Mouse (Mus musculus) bone marrow, adult 2 months (tissue): ENCODE measurements around the gene Gm49366. TPM values are rescaled to one million over a fixed set of nuclear protein-coding genes. Genes with fewer than 3 reads are reported as not detected.
A peak's percentile ranks its signal among the peaks of the same experiment; 100 is the strongest.
"Not testable (repeated sequence)": the region's sequence is repeated elsewhere in the genome, so short reads cannot be mapped to it uniquely, and the experiment has no call there.

Source experiments
- H3K27ac ChIP-seq: fragments of 200-500 bp; 2 replicates; pipeline ENCODE4 v1.5.1; 2012; ENCODE audit warnings: low read depth, mild to moderate bottlenecking, control low read depth, inconsistent platforms, low read length; ENCODE audit not compliant: control insufficient read depth, poor library complexity, insufficient read depth
- H3K4me1 ChIP-seq: fragments of 200-500 bp; 2 replicates; pipeline ENCODE4 v1.6.1; 2011; ENCODE audit warnings: low read length; ENCODE audit not compliant: control insufficient read depth, insufficient read depth
- H3K4me3 ChIP-seq: fragments of 200-500 bp; replicated peaks from 2 replicates; pipeline ENCODE3; 2011; ENCODE audit warnings: mild to moderate bottlenecking, low read depth, low read length, control low read depth; ENCODE audit not compliant: control insufficient read depth
- CTCF ChIP-seq: fragments of 200-500 bp; IDR thresholded peaks from 2 replicates; pipeline ENCODE4 v1.5.1; 2011; ENCODE audit warnings: low read length, control low read depth; ENCODE audit not compliant: control insufficient read depth, insufficient read depth
- POLR2A ChIP-seq: fragments of 200-500 bp; IDR thresholded peaks from 2 replicates; pipeline ENCODE4 v1.6.1; 2011; ENCODE audit warnings: low read depth, mild to moderate bottlenecking, control low read depth, low read length, borderline replicate concordance; ENCODE audit not compliant: control insufficient read depth
- WGBS: fragments of 180-500 bp; shearing (Covaris S2); methylation state at CpG from one replicate; pipeline ENCODE4 v1.1.7; 2018; 5-methylcytosine and 5-hydroxymethylcytosine counted together
- polyA plus RNA-seq: library from polyadenylated mRNA; stranded (reverse); fragments of >200 nt; gene quantifications from 2 replicates; pipeline ENCODE4 v1.2.4, GENCODE M21; 2011; ENCODE audit warnings: low replicate concordance; ENCODE audit not compliant: missing spikeins, insufficient read depth, insufficient read length

The Gm49366 gene
- polyA plus RNA-seq, 1 experiment = not detected

DNA sequence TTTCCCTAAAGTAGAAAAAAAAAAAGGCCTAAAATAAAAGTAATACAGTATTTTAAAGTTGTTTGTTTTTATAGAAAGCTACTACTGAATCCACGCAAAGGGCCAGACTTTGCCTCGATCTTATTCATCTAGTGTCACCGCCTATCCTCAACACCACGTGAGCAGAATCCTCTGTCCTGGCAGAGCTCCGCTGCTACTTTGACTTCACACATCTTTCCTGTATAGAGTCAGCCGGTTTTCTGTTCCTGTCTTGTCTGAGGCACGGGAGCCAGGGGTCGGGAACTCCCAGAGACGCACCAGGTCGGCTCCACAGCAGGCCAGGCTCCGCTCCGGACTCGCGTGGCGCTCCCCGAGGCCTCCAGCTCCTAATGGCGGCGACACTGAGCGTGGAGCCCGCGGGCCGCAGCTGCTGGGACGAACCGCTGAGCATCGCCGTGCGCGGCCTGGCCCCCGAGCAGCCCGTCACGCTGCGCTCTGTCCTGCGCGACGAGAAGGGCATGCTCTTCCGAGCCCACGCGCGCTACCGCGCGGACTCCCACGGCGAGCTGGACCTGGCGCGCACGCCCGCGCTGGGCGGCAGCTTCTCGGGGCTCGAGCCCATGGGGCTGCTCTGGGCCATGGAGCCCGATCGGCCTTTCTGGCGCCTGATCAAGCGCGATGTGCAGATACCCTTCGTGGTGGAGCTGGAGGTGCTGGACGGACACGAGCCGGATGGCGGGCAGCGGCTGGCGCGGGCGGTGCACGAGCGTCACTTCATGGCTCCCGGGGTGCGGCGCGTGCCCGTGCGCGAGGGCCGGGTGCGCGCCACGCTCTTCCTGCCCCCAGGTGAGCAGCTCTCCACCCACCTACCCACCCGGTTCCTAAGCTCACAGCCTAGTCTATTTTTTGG is 62.1 kb downstream of the Gm49366 start, which contains the start of gene Acot6:
TSS of gene Acot6 (plus strand) at position 51 of the 889 bp plus-strand sequence.
- 0 out of 2 replicates have a peak, but pooled peaks have one; percentile 15 for TF ChIP-seq POLR2A
- 1% methylated on average over 80 of the region's 80 CpGs for WGBS
- not testable (repeated sequence) for H3K4me1 ChIP-seq, H3K27ac ChIP-seq
- peak within 1 kb of the TSS; percentile 61 for H3K4me3 ChIP-seq

DNA sequence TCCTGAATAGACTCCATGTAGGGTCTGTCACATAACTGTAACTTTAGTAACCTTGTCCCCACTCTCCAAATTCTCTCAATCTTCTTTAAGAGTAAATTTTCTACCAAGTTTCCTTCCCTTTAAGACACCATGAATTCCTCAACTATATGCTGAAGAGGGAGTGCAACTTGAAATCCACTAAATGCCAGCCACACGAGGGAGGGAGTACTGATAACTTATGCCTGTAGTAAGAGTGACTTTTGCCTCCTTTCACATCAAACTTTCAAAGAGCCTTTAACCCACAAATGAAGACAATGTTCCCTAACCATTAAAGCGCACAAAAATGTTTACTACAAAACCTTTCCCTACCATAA is 62.7 kb downstream of the Gm49366 start:
- 52% methylated on average over 2 of the region's 2 CpGs for WGBS
- TF ChIP-seq CTCF (no peak), POLR2A (no peak)
- Histone ChIP-seq H3K4me3 (peak overlapping the region; percentile 61), H3K4me1 (no peaks in the 10 kb centered on the region; the same call in 1 of the 2 replicates), H3K27ac (no peak overlapping the region)

DNA sequence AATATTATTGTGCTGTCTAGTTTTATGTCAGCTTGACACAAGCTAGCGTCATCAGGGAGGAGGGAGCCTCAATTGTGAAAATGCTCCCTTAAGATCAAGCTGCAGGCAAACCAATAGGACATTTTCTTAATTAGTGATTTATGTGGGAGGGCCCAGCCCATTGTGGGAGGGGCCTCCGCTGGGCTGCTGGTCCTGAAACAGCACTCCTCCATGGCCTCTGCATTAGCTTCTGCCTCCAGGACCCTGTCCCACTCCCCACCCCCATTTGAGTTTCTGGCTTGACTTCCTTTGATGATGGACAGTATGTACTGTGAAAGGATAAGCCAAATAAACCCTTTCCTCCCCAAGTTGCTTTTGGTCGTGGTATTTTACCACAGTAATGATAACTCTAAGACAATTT is 68.3 kb downstream of the Gm49366 start:
- no peaks in the 10 kb centered on the region; the same call in 1 of the 2 replicates for H3K4me1 ChIP-seq
- 88% methylated on average over 3 of the region's 3 CpGs for WGBS
- TF ChIP-seq CTCF = no peak
- TF ChIP-seq POLR2A = no peak
- no peak overlapping the region for H3K4me3 ChIP-seq
- H3K27ac ChIP-seq = no peak overlapping the region

DNA sequence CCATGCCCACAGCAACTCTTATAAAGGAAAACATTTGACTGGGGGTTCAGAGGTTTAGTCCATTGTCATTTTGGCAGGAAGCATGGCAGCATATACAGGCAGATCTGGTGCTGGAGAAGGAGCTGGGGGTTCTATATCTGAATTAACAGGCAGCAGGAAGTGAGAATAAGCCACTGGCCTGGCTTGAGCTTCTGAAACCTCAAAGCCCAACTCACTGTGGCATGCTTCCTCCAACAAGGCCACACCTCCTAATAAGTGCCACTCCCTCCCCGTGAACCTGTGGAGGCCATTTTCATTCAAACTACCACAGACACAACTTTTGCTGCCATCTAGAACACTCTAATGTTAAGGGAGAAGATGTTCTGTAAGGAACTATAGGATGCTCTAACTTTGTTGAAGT is 69.0 kb downstream of the Gm49366 start:
- H3K27ac ChIP-seq = no peak overlapping the region
- WGBS = 24% methylated on average over 1 of the region's 1 CpGs
- no peak for TF ChIP-seq CTCF
- TF ChIP-seq POLR2A = no peak
- H3K4me3 ChIP-seq = no peak overlapping the region
- no peaks in the 10 kb centered on the region; the same call in 1 of the 2 replicates for H3K4me1 ChIP-seq

Other genes starting within 250 kb of the Gm49366 start
- 6.0 and 15.1 TPM in 2 replicates for gene Numb, start 117.0 kb upstream of the Gm49366 start, polyA plus RNA-seq
- 7.0 and 15.2 TPM in 2 replicates for gene Riox1, start 88.3 kb upstream of the Gm49366 start, polyA plus RNA-seq
- gene Heatr4, start 54.1 kb upstream of the Gm49366 start, polyA plus RNA-seq = not detected in 2 replicates
- 1.2 and 3.5 TPM in 2 replicates for gene Acot2, start 51.1 kb upstream of the Gm49366 start, polyA plus RNA-seq
- 4.9 and 15.5 TPM in 2 replicates for gene Acot1, start 29.4 kb upstream of the Gm49366 start, polyA plus RNA-seq
- 0.32 and 2.4 TPM in 2 replicates for gene Acot4, start 556 bp upstream of the Gm49366 start, polyA plus RNA-seq
- gene Acot3, start 13.2 kb downstream of the Gm49366 start, polyA plus RNA-seq = not detected in 2 replicates
- not detected in 2 replicates for gene Acot5, start 30.4 kb downstream of the Gm49366 start, polyA plus RNA-seq
- gene Acot6, start 61.7 kb downstream of the Gm49366 start, polyA plus RNA-seq = 0.62 and 0.75 TPM in 2 replicates
- 0.60 and 1.7 TPM in 2 replicates for gene Dnal1, start 75.4 kb downstream of the Gm49366 start, polyA plus RNA-seq
- 1.8 and 2.8 TPM in 2 replicates for gene Pnma1, start 109.6 kb downstream of the Gm49366 start, polyA plus RNA-seq
- 12.5 and 20.0 TPM in 2 replicates for gene Elmsan1, start 179.9 kb downstream of the Gm49366 start, polyA plus RNA-seq
- gene Ptgr2, start 246.3 kb downstream of the Gm49366 start, polyA plus RNA-seq = 17.8 and 25.3 TPM in 2 replicates